Mouse (Mus musculus): ENCODE results near the gene Clip4. TPM values are rescaled to one million over a fixed set of nuclear protein-coding genes. Genes with fewer than 3 reads are reported as not detected.

The Clip4 gene
- not detected for polyA plus RNA-seq (2017; shearing (Covaris generic))

DNA sequence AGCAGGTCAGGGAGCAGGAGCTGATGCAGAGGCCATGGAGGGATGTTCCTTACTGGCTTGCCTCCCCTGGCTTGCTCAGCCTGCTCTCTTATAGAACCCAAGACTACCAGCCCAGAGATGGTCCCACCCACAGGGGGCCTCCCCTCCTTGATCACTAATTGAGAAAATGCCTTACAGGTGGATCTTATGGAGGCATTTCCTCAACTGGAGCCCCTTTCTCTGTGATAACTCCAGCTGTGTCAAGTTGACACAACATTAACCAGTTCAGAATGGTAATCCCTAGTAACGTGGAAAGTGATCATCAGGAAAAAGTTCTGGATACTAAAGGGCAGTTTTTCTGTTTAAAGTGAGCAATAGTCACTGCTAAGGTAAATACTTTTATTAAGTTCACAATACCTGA, at the start of gene Clip4:
Gene Clip4, plus strand, starts transcription at position 301 of the 400 bp plus-strand sequence.

DNA sequence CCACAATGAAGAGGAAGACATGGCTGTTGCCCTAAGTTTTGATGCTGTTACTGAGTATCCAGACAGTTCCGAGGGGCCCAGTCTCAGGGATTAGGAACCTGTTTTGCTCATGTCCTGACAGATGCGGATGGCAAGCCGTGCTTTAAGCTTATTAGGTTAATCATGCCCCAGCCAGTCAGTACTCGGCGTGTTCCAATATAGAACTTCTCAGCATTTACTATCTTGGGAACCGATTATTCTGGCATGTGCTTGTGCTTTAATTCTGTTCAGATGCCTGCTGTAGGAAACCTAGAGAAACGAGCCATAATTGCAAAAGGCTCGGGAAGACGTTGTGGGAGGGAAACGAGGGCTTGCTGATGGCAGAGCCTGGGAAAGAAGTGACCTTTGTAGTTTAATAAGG, 15.4 kb upstream of the Clip4 start, which contains the start of gene Pcare:
Gene Pcare, minus strand, starts transcription at position 64 of the 400 bp plus-strand sequence.

Other genes with a start within 250 kb of the Clip4 start
- 12.5 TPM for gene Ndc80, start 241.6 kb upstream of the Clip4 start, polyA plus RNA-seq (2017; shearing (Covaris generic))
- 0.89 TPM for gene Spdya, start 216.4 kb upstream of the Clip4 start, polyA plus RNA-seq (2017; shearing (Covaris generic))
- 148 TPM for gene Wdr43, start 152.6 kb upstream of the Clip4 start, polyA plus RNA-seq (2017; shearing (Covaris generic))
- not detected for gene Togaram2, start 95.2 kb upstream of the Clip4 start, polyA plus RNA-seq (2017; shearing (Covaris generic))
- not detected for gene Pcare, start 15.6 kb upstream of the Clip4 start, polyA plus RNA-seq (2017; shearing (Covaris generic))